Mouse (Mus musculus) T-cell, adult 2 months (primary cell): ENCODE data around the gene Foxp1.

ENCODE experiments used
- DNase-seq: peaks from one replicate; pipeline ENCODE4 v3.0.0; 2022; ENCODE audit warnings: low spot score

The Foxp1 gene

DNA sequence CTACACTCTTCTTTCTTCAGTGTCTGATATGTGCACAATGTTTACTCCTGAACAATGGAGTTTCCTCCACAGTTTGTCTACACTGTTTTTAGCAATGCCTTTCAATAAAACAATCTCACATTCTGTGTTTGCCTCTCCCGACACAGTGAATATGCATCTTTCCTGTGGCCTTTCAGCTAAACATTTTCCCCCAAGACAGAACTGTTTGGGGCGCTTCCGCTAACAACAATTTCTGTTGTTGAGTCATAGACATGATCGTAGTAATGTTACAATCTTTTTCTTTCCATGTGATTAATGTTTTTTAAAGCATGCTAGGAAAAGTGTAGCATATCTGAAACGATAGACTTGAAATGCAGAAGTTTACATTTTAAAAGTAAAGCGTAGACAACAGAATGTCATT lies 194.4 kb downstream of the Foxp1 start:
- DNase-seq, result no peak

DNA sequence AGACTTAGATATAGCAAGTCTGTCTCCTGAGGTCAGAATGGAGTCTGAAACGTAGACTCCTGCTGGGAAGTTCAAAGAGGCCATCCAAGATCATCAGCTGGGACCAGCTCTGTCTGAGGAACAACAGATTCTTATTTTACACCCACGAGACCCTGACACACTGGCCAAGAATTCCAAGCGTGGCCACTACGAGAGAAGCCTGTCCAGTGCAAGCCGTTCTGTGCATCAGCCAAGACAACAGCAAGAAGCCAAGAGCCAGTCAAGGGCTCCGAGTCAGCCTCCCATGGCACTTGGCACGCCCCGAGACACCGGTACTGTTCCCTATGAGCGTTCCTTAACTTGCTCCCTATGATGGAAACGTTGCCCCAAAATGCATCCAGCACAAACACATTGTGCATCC lies 194.8 kb downstream of the Foxp1 start:
- DNase-seq, result no peak

DNA sequence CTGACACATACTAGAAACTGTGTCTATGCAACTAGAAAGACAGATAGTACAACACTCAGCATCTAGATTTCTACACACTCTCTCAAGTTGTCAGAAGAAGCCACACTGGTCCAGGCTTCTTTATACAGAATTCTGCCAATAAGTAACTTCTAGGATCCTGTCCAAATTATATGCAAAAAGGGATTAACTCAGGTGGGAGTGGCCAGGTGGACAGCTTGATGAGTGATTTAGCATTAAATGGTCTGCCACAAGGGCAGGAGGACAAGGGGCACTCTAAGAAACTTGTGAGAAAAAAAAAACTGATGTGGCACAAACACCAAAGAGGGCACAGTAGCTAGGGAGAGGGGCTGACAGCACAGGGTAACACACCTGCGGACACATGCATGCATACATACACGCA lies 196.6 kb downstream of the Foxp1 start:
- DNase-seq, result no peak

DNA sequence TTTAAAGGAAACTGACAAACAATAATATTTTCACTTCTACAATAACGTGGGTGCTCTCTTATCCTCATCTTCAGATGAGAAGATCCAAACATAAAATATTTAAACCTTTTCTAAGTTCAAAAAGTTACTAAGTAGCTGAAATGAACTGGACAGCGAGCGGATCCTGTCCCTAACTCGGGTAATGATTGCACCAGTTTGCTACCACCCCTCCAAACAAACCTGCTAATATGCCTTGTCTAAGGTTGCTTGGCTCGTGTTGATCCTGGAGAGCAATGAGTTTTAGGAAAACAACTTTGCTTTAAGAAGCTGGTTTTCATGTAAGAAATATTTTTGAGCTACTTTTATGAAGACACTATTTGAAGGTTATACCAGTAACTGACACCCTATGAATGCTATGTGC lies 197.1 kb downstream of the Foxp1 start:
- DNase-seq, result no peak

DNA sequence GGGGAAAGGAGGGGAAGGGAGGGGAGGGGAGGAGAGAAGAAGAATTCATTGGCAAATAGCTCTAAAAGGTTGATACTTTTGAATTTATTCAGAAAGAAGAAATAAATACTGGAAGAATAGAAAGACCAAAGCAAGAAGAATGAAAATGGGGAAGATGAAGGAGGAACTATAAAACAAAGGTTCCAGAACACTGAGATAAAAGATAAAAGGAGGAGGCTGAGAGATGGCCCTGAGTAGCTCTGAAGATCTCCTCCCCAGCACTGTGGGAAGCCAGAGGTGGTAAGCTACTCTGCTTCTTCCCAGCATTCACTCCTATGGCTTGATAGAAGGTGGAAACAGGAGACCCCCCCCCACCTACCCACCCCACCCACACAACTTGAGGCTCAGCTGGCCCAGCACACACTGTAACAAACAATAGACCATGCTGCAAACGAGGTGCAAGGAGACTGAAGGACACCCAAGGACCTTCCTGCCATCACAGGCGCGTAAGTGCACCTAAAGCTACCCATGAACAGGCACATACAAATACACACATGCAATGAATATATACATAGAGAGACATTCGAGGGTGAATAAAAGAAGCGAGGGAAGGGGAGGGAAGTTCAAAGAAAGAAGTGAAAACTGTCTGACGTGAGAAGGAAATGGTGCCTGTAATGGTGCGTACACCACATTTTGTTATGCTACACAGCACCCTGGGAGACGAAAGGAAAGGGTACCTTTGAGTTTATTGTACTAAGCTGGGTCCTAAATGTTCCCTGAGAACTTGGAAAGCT lies 200.2 kb downstream of the Foxp1 start:
- DNase-seq, result peak; percentile 43

DNA sequence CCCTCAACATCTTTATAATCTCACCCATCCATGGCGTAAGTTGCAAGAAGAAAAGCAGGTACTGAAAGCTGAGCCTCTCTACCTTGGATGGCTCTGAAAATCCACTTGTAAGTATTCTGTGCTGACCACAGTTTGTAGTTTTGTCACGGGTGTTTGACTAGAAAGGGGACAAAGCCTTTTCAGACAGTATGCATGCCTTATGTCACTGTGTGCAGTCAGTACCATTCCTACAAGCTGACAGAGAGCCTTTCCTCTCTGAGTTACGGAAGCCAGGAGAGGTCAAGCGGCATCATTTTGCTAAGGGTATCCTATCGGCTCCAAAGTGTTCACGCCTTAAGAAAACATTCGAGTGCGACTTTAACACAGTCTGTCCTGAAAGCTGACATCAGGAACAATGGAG lies 202.1 kb downstream of the Foxp1 start:
- DNase-seq, result no peak

DNA sequence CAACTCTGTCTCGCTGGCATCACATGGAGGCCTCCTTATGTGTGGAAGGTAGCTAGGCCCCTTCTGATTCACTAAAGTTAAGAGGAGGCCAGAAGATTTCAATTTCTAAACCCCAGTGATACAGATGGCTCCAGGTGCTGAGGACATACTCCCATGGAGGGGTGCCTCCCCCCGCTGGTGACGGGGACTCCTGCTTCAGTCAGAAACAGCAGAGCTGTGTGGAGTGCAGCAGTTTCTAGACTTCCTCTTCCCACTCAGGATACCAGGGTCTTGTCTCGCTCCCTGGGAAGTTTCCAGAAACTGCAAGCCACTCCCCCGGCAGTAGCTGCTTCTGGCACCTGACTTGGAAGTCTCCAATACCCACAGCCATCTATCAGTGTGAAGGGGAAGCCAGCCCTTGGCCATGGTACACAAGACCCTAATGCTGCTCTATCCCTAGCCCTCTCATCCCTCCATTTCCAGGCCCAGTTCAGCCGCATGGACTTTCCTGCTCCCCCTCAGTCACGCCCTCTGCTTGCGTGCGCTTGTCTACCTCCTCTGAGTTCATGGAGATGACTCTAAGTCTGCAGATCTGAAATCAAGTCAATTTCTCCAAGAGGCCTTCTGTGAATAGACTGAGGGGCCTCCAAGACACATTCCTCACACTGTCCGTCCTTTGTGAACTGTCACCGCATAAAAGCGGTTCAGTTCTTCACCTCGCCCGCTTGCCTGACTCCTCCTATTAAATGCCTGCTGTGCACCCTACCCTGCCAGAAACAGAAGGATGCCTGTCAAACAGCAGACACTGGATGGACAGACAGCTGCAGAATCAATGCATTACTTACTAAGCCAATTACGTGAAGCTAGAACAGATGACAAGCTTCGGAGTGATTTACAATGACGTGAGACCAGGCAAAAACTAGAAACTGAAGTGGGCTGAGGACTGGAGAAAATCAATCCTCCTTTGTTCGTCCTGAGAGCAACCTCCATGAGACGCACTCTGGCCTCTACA lies 202.8 kb downstream of the Foxp1 start:
- no peak for DNase-seq

DNA sequence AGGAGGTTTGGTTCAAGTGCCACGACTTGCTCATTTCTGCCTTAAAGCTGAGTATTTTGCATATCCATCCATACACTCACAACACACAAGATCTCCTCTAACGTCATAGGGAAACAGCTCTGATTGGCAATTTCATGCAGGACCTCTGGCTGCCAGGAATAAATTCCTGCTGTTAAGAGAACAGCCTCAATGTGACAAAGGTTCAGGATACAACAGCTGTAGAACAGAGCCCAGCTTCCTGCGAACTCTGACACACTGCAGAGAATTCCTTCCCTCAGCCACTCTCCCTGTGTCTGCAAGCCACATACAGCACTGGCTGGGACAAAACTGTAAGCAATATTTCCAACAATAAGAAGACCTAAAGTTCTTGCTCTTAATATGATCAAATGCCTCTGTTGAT lies 207.8 kb downstream of the Foxp1 start:
- no peak for DNase-seq

DNA sequence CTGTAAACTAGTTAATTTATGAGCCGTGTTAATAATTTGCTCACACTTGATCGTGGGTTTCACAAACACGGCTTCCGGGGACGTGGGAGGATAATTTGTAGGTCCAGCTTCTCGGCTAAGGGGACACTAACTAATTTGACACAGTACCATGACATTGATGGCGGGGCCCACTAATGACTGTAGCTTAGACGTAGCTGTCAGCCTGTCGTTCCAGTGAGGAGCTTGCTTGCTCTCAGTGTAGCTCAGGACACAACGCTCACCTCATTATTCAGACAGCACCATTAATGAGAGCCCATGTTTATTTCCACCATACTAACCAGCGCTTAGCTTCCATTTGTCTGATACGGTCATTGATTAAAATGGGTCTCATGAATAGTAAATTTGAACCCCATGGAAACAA lies 212.0 kb downstream of the Foxp1 start:
- no peak for DNase-seq

DNA sequence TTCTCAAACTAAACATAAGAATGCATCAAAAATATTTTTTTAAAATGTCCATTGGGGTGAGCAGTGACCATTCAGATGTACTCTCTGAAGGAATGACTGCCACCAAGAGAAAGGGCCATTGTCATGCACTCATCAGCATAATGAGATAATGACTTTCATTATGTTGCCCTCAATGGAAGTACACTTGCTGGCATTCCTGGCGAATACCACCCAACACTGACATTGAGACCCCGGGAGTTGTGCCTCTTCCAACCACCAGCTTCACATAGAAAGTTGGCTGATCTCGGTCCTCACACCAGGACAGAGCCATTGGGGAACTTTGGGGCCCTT lies 212.4 kb downstream of the Foxp1 start:
- DNase-seq, result no peak

DNA sequence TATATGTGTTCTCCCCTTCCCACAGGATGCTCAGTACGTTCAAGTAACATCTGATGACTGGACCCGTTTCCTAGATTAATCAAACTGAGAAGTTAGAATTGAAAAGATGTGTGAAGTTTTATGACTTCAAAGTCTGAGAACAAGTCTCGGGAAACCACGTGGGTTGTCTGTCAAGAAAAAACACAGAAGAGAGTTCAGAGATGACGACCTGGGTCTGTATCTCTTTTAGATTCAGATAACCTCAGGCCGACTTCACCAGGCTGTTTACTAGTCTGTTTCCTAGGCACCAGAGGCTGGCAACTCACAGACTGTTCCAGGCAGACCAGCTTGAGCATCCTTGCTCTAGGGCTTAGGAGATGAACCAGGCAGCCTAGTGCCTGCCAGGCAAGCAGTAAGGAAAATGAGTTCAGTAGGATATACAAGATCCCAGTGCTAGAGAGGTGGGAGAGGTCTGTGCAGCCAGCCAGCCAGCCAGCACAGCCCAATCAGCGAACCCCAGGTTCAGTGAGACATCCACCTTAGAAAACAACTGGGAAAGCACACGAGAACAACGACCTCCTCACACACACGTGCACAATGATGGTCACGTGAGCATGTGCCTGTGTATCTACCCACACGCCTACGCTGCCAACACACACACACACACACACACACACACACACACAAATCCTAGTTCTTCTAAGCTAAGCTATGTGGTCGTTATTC lies 212.9 kb downstream of the Foxp1 start:
- DNase-seq, result peak; percentile 80

DNA sequence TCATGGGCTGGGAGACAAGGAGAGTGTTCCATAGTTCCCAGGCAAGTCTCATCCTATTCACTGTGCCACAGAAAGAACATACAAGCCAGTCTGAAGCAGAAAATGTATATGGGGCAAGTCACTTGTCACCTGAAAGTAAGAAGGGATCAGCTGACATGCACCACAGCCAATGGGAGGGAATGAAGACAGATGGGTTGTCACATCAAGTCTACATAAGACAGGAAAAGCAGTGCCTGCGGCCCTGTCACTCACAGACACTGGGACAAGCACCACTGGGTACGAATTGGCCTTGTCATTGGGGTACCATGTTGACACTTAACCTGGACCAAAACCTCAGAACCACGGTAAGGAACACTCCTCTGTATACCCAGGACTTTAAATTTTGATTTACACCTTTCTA lies 216.8 kb downstream of the Foxp1 start:
- DNase-seq, result peak; percentile 22

DNA sequence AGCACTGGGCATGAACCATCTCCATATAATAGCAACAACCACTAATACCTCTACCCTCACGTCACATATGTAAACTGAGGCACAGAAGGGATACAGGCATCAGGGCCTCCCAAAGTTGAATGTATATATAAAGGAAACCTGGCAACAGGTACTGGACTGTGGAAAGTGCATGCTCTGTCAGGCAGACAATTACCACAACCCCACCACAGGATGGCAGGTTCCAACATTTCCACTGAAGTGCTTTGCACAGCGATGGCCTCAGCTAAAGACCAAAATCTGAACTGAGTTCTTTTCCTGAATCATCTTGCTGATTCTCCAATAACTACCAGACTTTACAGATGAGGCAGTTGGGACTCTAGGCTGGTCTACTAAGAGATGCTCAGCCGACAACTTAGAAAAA lies 217.3 kb downstream of the Foxp1 start:
- peak; percentile 39 for DNase-seq

DNA sequence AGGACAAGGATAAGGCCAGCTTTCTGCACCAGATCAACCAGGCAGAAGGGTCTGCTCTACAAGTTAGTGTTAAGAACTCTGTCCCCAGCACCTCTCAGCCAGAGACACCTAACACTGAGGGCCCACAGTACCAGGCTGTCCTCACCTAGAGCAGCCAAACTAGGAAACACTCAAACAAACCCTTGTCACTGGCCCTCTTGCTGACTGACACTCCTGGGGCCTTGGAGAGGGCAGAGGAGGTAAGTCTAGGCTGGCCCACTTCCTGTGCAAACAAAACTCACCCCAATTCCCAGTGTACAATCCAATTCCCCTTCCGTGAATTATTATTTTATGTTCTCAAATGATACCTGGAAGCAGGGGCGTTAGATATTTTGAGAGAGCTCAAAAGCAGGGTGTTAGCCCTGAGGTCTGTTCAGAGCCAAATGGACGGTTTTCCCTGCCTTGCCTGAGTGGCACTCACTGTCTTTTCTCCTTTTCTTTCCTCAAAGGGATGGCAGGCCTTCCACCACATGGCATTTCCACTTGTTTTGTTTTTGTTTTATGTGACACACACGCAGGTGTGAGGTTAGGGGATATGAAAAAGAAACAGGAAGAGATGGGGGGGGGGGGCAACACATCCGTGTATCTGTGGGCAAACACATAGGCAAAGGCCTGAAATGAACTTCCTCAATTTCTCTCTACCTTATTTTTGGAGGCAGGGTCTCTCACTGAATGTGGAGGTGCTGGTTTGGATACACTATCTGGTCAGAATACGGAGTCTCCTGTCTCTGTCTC lies 219.7 kb downstream of the Foxp1 start:
- DNase-seq, result peak; percentile 43

DNA sequence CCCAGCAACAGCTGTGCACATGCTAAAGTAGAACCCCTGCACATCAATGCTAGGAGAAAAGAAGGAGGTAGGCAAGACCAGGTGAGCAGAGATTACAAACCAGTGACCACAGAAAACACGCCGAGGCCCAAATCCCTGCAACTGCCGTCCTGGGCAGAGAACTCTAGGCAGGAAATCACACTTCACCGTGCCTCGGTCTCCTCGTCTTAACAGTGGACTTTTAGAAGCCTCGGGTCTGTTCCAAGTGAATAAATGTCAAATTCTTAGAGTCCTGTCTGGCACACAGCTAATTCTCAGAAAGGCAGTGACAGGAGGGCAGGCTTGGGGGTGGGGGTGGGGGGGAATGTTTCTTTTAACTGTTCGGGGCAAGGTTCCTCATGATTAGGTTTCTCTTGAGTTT lies 220.6 kb downstream of the Foxp1 start:
- no peak for DNase-seq

DNA sequence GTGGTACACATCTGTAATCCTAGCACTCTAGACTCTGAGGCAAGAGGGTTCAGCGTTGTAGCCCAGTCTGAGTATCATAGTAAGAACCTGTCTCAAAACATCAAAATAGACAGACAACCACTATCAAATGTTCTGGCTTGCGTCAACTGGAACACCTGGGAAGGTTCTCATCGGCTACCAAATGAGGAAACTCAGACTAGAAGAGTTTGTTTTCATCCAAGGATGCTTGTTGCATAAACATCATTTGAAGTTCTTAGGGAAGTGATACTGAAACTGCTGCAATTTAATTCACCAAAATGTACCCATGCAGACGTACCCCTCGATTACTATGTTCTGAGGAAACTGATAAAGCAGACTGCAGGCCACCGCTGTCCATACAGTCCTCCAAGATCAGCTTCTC lies 222.3 kb downstream of the Foxp1 start:
- no peak for DNase-seq

DNA sequence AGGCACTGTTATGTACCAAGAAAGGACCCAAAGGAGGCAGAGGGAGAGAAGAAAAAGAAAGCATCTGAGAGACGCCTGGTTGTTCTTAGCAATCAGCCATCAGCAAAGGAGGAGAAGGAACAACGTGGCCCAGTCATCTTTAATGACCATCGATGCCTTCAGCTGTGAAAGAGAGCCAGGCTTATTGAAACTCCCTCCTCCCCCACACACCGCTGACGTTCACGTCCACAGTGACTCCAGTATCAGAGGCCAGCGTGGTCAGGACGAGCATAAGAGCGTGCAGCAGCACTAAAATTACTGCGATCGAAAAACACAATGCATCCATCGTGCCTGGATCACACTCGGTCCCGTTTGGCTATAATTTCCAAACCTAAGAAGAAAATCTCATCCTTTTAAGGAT lies 223.3 kb downstream of the Foxp1 start:
- no peak for DNase-seq

DNA sequence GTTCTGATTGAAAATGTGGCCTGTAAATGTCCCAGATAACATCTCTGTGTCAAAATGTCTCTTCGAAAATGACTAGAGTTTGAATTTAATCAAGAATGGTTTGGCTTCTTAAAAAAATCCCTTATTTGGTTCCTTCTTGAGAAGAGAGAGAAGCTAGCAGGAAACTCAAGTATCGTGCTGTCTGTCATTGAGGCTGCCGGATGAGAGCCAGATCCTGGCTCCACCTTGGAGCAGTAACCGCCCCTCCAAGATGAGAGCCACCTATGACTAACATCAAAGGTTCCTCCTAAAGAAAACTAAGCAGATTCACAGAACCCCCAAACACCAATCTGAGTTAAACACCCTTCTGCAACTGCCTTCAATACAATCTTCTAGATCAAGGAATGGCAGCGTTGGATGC lies 225.0 kb downstream of the Foxp1 start:
- no peak for DNase-seq

DNA sequence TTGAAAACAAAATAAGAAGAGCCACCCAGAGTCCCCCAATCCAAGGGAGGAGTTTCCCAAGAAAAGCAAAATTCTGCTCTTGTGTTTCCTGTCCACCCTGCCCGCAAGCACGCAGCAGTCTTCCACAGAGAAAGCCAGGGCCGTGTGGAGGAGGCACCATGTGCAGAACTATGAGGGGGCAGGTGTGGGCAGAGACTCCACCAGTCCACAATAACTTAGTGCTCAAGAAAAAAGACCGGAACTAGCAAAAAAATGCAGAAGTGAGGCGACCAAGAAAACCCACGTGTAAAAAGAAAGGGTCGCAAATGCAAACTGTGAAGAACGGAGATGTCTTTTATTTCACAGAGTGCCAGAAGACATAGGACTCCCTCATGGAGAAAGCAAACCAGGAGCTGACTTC lies 227.0 kb downstream of the Foxp1 start:
- no peak for DNase-seq

DNA sequence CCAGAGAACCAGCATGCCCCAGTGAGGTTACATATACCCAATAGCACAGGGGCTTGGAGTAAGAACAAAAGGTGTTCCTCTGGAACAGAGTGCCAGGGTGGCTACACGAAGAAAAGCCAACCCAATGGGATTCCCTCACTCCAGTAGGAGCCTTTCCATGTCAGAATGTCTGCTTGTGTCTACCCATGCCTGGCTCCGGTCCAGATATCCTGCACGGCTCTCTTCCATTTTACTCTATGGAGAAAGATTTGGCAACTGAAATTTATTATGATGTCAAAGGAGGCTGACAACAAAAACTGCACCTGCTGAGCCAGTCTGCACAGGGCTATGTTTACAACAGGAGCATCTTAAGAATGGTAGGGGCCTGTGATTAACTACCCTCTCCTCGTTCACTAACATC lies 233.3 kb downstream of the Foxp1 start:
- DNase-seq, result no peak

DNA sequence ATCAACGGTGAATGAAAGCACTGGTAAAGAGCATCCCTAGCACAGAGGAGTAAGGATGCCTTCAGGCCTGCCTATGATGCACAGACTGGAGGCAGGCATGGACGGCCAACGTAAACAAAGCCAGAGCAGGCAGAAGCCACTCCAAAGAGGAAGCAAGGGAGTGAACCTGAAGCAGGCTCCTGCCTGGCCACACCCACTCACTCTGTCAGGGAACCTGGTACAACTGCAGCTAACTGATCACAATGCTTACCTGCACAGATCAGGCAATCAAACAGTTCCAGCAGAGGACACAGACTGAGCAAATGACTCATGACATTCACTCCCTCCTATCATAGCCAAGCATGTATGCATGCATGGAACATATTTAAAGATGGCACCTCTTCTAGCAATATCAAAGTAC lies 237.5 kb downstream of the Foxp1 start:
- DNase-seq, result peak; percentile 44

DNA sequence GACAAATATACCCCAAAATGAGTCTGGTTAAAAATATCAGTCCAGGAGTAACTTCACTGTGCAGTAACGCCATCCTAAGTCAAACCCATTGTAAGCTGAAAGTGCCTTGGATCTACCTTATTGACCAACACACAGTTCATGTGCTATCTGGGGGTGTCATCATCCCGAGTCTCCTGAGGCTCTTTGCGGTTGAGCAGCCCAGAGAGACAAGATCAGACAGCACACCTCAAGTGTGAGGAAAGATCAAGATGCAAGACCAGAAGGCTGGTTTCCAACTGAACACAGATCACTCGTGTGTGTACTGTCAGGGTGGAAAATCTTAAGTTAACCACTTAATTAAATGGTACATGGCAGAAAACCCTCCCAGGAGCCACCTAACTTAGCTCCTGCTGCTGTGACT lies 238.5 kb downstream of the Foxp1 start:
- no peak for DNase-seq
